Mouse (Mus musculus): ENCODE data around the gene Dbt. TPM values are rescaled to one million over a fixed set of nuclear protein-coding genes. Genes with fewer than 3 reads are reported as not detected.

The Dbt gene
- polyA plus RNA-seq (2014; fragmentation: Nextera tagmentation; extraction: Ambion mirVana) = 12.5 and 13.0 TPM in 2 replicates

GRCm38 (mm10) chr3:116512904-116513716 lies at the start of gene Dbt:
Dbt (plus strand) TSS chr3:116513070.
- peaks cover 6% of the 10 kb centered on the region for H3K4me1 ChIP-seq (ENCODE audit: control insufficient read depth, insufficient read depth, low read length)
- H3K27ac ChIP-seq (ENCODE audit: low read depth, low read length) = no peak within 1 kb of the TSS
- peak within 1 kb of the TSS; percentile 55 for H3K4me3 ChIP-seq (ENCODE audit: low read depth, low read length)
- 1% methylated on average over 36 of the region's 36 CpGs for WGBS
- H3K9ac ChIP-seq (ENCODE audit: low read length) = peak within 1 kb of the TSS; percentile 67
- peak; percentile 94 for ATAC-seq (ENCODE audit: insufficient read depth, low FRiP score, low TSS enrichment)
- no peaks in the 10 kb centered on the region for H3K9me3 ChIP-seq (ENCODE audit: control insufficient read depth, low read length)
- no peaks in the 10 kb centered on the region for H3K27me3 ChIP-seq (ENCODE audit: control insufficient read depth, insufficient read depth, low read length)
- peak; percentile 90 for DNase-seq (ENCODE audit: low spot score)
- peak within 1 kb of the TSS; percentile 66 for H3K4me2 ChIP-seq (ENCODE audit: low read depth)
- H3K36me3 ChIP-seq (ENCODE audit: control insufficient read depth, insufficient read depth, low read length) = no peaks in the 10 kb centered on the region

DNA sequence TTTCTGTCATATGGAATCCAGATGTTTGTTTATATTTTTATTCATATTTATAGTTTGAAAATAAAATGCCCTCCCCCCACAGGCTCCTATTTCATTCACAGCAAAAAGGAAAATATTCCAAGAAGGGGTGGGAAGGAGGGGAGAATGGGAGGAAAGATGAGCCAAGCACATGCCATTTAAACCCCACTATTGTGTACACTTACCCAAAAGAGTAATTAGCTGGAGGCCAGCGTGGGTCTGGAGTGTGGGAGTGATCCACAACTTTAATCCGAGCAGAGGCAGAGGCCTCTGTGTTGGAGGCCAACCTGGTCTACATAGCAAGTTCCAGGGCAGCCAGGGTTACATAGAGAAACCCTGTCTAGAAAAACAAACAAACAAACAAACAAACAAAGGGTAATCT lies 48.6 kb upstream of the Dbt start:
- ATAC-seq (ENCODE audit: insufficient read depth, low FRiP score, low TSS enrichment) = no peak
- H3K27me3 ChIP-seq (ENCODE audit: control insufficient read depth, insufficient read depth, low read length) = no peaks in the 10 kb centered on the region
- H3K27ac ChIP-seq (ENCODE audit: low read depth, low read length) = no peak overlapping the region
- H3K4me2 ChIP-seq (ENCODE audit: low read depth) = no peak overlapping the region
- H3K9me3 ChIP-seq (ENCODE audit: control insufficient read depth, low read length) = no peaks in the 10 kb centered on the region
- no peak for DNase-seq (ENCODE audit: low spot score)
- WGBS = 68% methylated on average over 2 of the region's 2 CpGs
- H3K9ac ChIP-seq (ENCODE audit: low read length) = no peak overlapping the region
- no peak overlapping the region for H3K4me3 ChIP-seq (ENCODE audit: low read depth, low read length)
- H3K4me1 ChIP-seq (ENCODE audit: control insufficient read depth, insufficient read depth, low read length) = no peaks in the 10 kb centered on the region
- H3K36me3 ChIP-seq (ENCODE audit: control insufficient read depth, insufficient read depth, low read length) = no peaks in the 10 kb centered on the region

DNA sequence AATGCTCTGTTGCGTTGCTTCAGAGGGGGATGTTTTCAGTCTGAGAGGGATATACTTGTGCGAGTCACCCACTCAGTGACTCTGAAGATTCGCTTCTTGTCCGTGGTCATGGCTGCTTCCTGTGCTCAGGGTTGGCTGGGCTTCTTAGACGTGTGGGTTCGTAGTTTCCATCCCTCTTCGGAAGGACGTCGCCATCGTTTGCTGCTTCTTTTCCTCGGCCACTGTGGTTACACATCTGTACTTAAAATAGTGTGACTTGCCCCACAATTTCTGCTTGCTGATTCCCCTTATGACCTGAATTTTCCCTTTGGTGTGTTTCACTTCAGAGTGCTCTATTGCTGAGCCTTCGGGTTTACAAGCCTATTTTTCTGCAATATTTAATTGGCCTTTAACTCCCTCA lies 47.2 kb upstream of the Dbt start:
- Histone ChIP-seq H3K9me3 (ENCODE audit: control insufficient read depth, low read length) (no peaks in the 10 kb centered on the region), H3K36me3 (ENCODE audit: control insufficient read depth, insufficient read depth, low read length) (no peaks in the 10 kb centered on the region), H3K4me2 (ENCODE audit: low read depth) (no peak overlapping the region), H3K27ac (ENCODE audit: low read depth, low read length) (no peak overlapping the region), H3K4me3 (ENCODE audit: low read depth, low read length) (no peak overlapping the region), H3K27me3 (ENCODE audit: control insufficient read depth, insufficient read depth, low read length) (no peaks in the 10 kb centered on the region), H3K9ac (ENCODE audit: low read length) (no peak overlapping the region), H3K4me1 (ENCODE audit: control insufficient read depth, insufficient read depth, low read length) (no peaks in the 10 kb centered on the region)
- 89% methylated on average over 12 of the region's 12 CpGs for WGBS
- DNase-seq (ENCODE audit: low spot score) = no peak
- ATAC-seq (ENCODE audit: insufficient read depth, low FRiP score, low TSS enrichment) = no peak

DNA sequence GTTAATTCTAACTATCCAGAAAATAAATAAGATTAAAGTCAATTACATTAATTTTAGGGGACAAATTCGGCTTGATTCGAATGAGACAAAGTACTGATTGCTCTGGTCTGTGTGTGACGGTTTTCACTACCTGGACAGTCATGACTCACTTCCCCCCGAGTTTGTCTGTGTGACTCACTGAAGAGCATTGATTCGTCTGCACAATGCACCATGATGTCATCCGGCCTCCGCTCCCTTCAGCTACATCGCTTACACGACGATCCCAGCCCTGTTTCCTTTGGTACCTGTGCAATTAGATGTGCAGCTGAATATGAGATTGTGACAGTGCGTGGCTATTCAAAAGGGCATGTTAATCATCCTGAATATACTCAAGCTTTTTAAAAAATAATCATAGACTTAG lies 38.3 kb upstream of the Dbt start:
- H3K4me1 ChIP-seq (ENCODE audit: control insufficient read depth, insufficient read depth, low read length) = no peaks in the 10 kb centered on the region
- ATAC-seq (ENCODE audit: insufficient read depth, low FRiP score, low TSS enrichment) = no peak
- H3K36me3 ChIP-seq (ENCODE audit: control insufficient read depth, insufficient read depth, low read length) = no peaks in the 10 kb centered on the region
- H3K4me2 ChIP-seq (ENCODE audit: low read depth) = no peak overlapping the region
- H3K4me3 ChIP-seq (ENCODE audit: low read depth, low read length) = no peak overlapping the region
- 82% methylated on average over 11 of the region's 11 CpGs for WGBS
- no peaks in the 10 kb centered on the region for H3K27me3 ChIP-seq (ENCODE audit: control insufficient read depth, insufficient read depth, low read length)
- H3K9ac ChIP-seq (ENCODE audit: low read length) = no peak overlapping the region
- H3K27ac ChIP-seq (ENCODE audit: low read depth, low read length) = no peak overlapping the region
- H3K9me3 ChIP-seq (ENCODE audit: control insufficient read depth, low read length) = no peaks in the 10 kb centered on the region
- no peak for DNase-seq (ENCODE audit: low spot score)

DNA sequence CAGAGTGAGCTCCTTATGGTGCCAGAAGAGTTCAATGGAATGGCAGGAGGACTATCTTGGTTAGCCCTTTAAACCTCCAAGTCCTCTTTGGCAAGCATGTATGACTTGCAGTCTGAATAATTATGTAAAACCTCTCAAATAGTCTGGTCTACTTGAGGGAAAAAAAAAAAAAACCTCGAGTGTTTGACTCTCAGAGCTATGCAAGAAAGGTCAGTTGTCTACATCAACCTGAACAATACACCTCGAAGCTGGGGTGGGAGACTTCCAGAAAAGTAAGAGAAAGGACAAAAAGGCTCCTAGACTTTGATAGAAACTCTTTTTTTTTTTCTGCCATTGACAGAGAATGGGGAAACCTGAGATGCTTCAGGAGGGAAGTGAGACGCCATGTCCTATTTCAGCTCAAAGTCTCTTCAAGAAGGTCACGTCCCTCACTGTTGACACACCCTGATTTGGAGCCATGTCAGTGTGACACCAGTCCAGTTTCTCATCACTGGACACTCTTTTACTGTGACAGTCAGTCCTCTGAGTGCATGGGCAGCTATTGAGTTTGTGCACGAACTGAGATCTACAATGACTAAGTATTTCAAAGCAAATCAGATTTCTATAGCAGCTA lies 36.1 kb upstream of the Dbt start:
- no peak overlapping the region for H3K9ac ChIP-seq (ENCODE audit: low read length)
- 68% methylated on average over 5 of the region's 5 CpGs for WGBS
- H3K27ac ChIP-seq (ENCODE audit: low read depth, low read length) = no peak overlapping the region
- no peak overlapping the region for H3K4me3 ChIP-seq (ENCODE audit: low read depth, low read length)
- no peaks in the 10 kb centered on the region for H3K9me3 ChIP-seq (ENCODE audit: control insufficient read depth, low read length)
- ATAC-seq (ENCODE audit: insufficient read depth, low FRiP score, low TSS enrichment) (no peak), DNase-seq (ENCODE audit: low spot score) (no peak)
- no peak overlapping the region for H3K4me2 ChIP-seq (ENCODE audit: low read depth)
- no peaks in the 10 kb centered on the region for H3K4me1 ChIP-seq (ENCODE audit: control insufficient read depth, insufficient read depth, low read length)
- no peaks in the 10 kb centered on the region for H3K36me3 ChIP-seq (ENCODE audit: control insufficient read depth, insufficient read depth, low read length)
- H3K27me3 ChIP-seq (ENCODE audit: control insufficient read depth, insufficient read depth, low read length) = no peaks in the 10 kb centered on the region

GRCm38 (mm10) chr3:116477351-116477750 lies 35.5 kb upstream of the Dbt start:
- Histone ChIP-seq H3K9ac (ENCODE audit: low read length) (no peak overlapping the region), H3K27ac (ENCODE audit: low read depth, low read length) (no peak overlapping the region), H3K9me3 (ENCODE audit: control insufficient read depth, low read length) (no peaks in the 10 kb centered on the region), H3K27me3 (ENCODE audit: control insufficient read depth, insufficient read depth, low read length) (no peaks in the 10 kb centered on the region), H3K4me1 (ENCODE audit: control insufficient read depth, insufficient read depth, low read length) (no peaks in the 10 kb centered on the region), H3K4me3 (ENCODE audit: low read depth, low read length) (no peak overlapping the region), H3K36me3 (ENCODE audit: control insufficient read depth, insufficient read depth, low read length) (no peaks in the 10 kb centered on the region), H3K4me2 (ENCODE audit: low read depth) (no peak overlapping the region)
- WGBS = 90% methylated on average over 7 of the region's 7 CpGs
- no peak for ATAC-seq (ENCODE audit: insufficient read depth, low FRiP score, low TSS enrichment)
- no peak for DNase-seq (ENCODE audit: low spot score)

GRCm38 (mm10) chr3:116480119-116480518 lies 32.8 kb upstream of the Dbt start:
- H3K9me3 ChIP-seq (ENCODE audit: control insufficient read depth, low read length) = no peaks in the 10 kb centered on the region
- ATAC-seq (ENCODE audit: insufficient read depth, low FRiP score, low TSS enrichment) (peak; percentile 43; the same call in 1 of the 2 replicates), DNase-seq (ENCODE audit: low spot score) (peak; percentile 30)
- no peaks in the 10 kb centered on the region for H3K36me3 ChIP-seq (ENCODE audit: control insufficient read depth, insufficient read depth, low read length)
- no peak overlapping the region for H3K4me2 ChIP-seq (ENCODE audit: low read depth)
- 33% methylated on average over 2 of the region's 2 CpGs for WGBS
- H3K4me1 ChIP-seq (ENCODE audit: control insufficient read depth, insufficient read depth, low read length) = no peaks in the 10 kb centered on the region
- no peak overlapping the region for H3K4me3 ChIP-seq (ENCODE audit: low read depth, low read length)
- no peak overlapping the region for H3K27ac ChIP-seq (ENCODE audit: low read depth, low read length)
- H3K27me3 ChIP-seq (ENCODE audit: control insufficient read depth, insufficient read depth, low read length) = no peaks in the 10 kb centered on the region
- H3K9ac ChIP-seq (ENCODE audit: low read length) = no peak overlapping the region

GRCm38 (mm10) chr3:116480937-116481336 lies 31.9 kb upstream of the Dbt start:
- 55% methylated on average over 5 of the region's 5 CpGs for WGBS
- no peak for ATAC-seq (ENCODE audit: insufficient read depth, low FRiP score, low TSS enrichment)

GRCm38 (mm10) chr3:116482724-116483123 lies 30.1 kb upstream of the Dbt start:
- no peak overlapping the region for H3K4me2 ChIP-seq (ENCODE audit: low read depth)
- no peaks in the 10 kb centered on the region for H3K4me1 ChIP-seq (ENCODE audit: control insufficient read depth, insufficient read depth, low read length)
- no peak overlapping the region for H3K4me3 ChIP-seq (ENCODE audit: low read depth, low read length)
- ATAC-seq (ENCODE audit: insufficient read depth, low FRiP score, low TSS enrichment) = no peak
- no peak overlapping the region for H3K9ac ChIP-seq (ENCODE audit: low read length)
- no peak overlapping the region for H3K27ac ChIP-seq (ENCODE audit: low read depth, low read length)
- H3K27me3 ChIP-seq (ENCODE audit: control insufficient read depth, insufficient read depth, low read length) = no peaks in the 10 kb centered on the region
- WGBS = 79% methylated on average over 3 of the region's 3 CpGs
- DNase-seq (ENCODE audit: low spot score) = no peak
- no peaks in the 10 kb centered on the region for H3K9me3 ChIP-seq (ENCODE audit: control insufficient read depth, low read length)
- peaks cover 3% of the 10 kb centered on the region; the same call in 1 of the 2 replicates for H3K36me3 ChIP-seq (ENCODE audit: control insufficient read depth, insufficient read depth, low read length)

More at GRCm38 (mm10) chr3:116480937-116481336, 31.9 kb upstream of the Dbt start:
- Histone ChIP-seq H3K9me3 (ENCODE audit: control insufficient read depth, low read length) (no peaks in the 10 kb centered on the region), H3K4me2 (ENCODE audit: low read depth) (no peak overlapping the region), H3K9ac (ENCODE audit: low read length) (no peak overlapping the region), H3K4me1 (ENCODE audit: control insufficient read depth, insufficient read depth, low read length) (no peaks in the 10 kb centered on the region), H3K27me3 (ENCODE audit: control insufficient read depth, insufficient read depth, low read length) (no peaks in the 10 kb centered on the region), H3K36me3 (ENCODE audit: control insufficient read depth, insufficient read depth, low read length) (no peaks in the 10 kb centered on the region), H3K4me3 (ENCODE audit: low read depth, low read length) (no peak overlapping the region), H3K27ac (ENCODE audit: low read depth, low read length) (no peak overlapping the region)
- no peak for DNase-seq (ENCODE audit: low spot score)
